In the genomic region with DNA sequence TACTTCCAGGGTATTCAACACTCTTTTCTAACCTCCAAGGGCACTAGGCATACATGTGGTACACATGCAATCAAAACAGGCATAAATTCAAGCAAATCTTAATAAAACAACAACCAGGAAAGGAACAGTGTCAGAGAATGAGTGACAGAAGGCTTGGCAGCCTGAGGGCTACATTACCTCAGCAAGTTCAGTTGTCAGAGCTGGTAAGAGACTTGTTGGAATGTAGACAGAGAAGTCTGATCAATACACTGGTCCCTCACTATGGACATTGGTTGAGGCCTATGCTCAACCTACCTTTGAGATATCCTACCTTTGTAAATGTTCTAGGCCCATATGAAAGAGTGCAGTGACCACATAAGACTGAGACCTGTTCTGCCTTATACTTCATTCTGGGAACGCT, we compare ENCODE assay signal across 18 mouse cellular contexts.
"Had no signal": no experiment of that assay in that cellular context is flagged by ENCODE, and none has a peak within 500 bp of the region (broad histone marks: within the 10 kb centered on the region; RNA-seq: fewer than 3 reads in every experiment).

No protein-coding gene starts in this region.

- H3K4me2 ChIP-seq: limb, embryonic 12.5 days; limb, embryonic 15.5 days; lung, embryonic 14.5 days; midbrain, embryonic 13.5 days; neural tube, embryonic 13.5 days; stomach, embryonic 15.5 days had no signal

- H3K9me3 ChIP-seq: limb, embryonic 12.5 days; limb, embryonic 15.5 days; midbrain, embryonic 10.5 days; midbrain, embryonic 13.5 days; neural tube, embryonic 13.5 days; stomach, embryonic 15.5 days had no signal

- DNase-seq: left cerebral cortex, postnatal 4 days; lung, embryonic 14.5 days; retina, postnatal 1 day; right cerebral cortex, postnatal 25 days; spleen, adult 18-20 months; thymus, adult 18-20 months; thymus, postnatal 36 days had no signal

- ATAC-seq: intestine, postnatal 0 days; lung, postnatal 0 days; midbrain, embryonic 13.5 days; midbrain, embryonic 16.5 days had no signal

- H3K4me1 ChIP-seq: limb, embryonic 12.5 days; limb, embryonic 15.5 days; midbrain, embryonic 10.5 days; midbrain, embryonic 13.5 days; neural tube, embryonic 13.5 days; stomach, embryonic 15.5 days had no signal

- H3K4me3 ChIP-seq: limb, embryonic 12.5 days; limb, embryonic 15.5 days; midbrain, embryonic 10.5 days; midbrain, embryonic 13.5 days; myocyte; neural tube, embryonic 13.5 days; stomach, embryonic 15.5 days had no signal

- H3K27me3 ChIP-seq: limb, embryonic 12.5 days; limb, embryonic 15.5 days; midbrain, embryonic 13.5 days; neural tube, embryonic 13.5 days; stomach, embryonic 15.5 days had no signal

- H3K27ac ChIP-seq: limb, embryonic 12.5 days; limb, embryonic 15.5 days; macrophage; midbrain, embryonic 10.5 days; midbrain, embryonic 13.5 days; neural tube, embryonic 13.5 days; stomach, embryonic 15.5 days had no signal

- H3K9ac ChIP-seq: limb, embryonic 12.5 days; limb, embryonic 15.5 days; lung, embryonic 14.5 days; midbrain, embryonic 13.5 days; neural tube, embryonic 13.5 days; stomach, embryonic 15.5 days had no signal
